Comparison of ENCODE assay signal across 24 mouse cellular contexts in the genomic region with DNA sequence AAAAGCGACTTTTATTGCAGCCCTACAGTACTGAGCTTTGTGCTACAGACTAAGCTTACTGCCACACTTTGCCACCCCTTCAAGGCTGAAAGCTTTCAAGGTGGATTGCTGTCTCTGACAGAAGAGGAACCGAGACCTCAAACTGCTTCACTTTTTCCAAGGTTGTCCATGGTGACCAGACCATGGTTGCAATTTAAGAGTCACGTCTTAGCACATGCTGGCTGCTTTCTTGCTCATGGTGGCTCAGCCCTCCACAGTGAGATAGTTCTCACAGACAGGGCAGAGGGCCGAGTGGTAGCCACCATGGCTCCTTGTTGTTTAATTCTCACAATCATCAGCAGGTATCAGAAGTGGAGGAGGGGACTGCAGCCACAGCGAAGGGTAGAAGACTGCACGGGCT. TPM values are rescaled to one million over a fixed set of nuclear protein-coding genes. Genes with fewer than 3 reads are reported as not detected.
A peak's percentile ranks its signal among the peaks of the same experiment; 100 is the strongest.
DNase-seq lines count a peak whose midpoint lies in the region; ATAC-seq and TF ChIP-seq lines count a peak whose summit lies in the region.
"Had no signal": no experiment of that assay in that cellular context is flagged by ENCODE, and none has a peak within 500 bp of the region (broad histone marks: within the 10 kb centered on the region; RNA-seq: fewer than 3 reads in every experiment).

No protein-coding gene starts in this region.

- TF ChIP-seq CTCF in thymus, adult 2 months (IDR thresholded peaks at IDR 0.05; ENCODE audit: borderline replicate concordance, control insufficient read depth, extremely low read depth, insufficient read depth, low read length, poor library complexity) = no peak

- H3K4me1 ChIP-seq in kidney, embryonic 14.5 days (ENCODE audit: control insufficient read depth, insufficient read depth, low read length) = 0 out of 2 replicates have a peak, but pooled peaks cover 5% of the 10 kb centered on the region
- peaks cover 52% of the 10 kb centered on the region for H3K4me1 ChIP-seq in thymus, adult 2 months (replicated peaks; ENCODE audit: control insufficient read depth, insufficient read depth, low read length)
- H3K4me1 ChIP-seq: forebrain, embryonic 15.5 days; hindbrain, embryonic 15.5 days; intestine, embryonic 15.5 days; limb, embryonic 15.5 days; neural tube, embryonic 15.5 days had no signal

- H3K27ac ChIP-seq in kidney, embryonic 14.5 days (ENCODE audit: low read depth, low read length) = peak overlapping the region; percentile 79
- H3K27ac ChIP-seq in thymus, adult 2 months (ENCODE audit: control insufficient read depth, insufficient read depth, low read length) = peak overlapping the region; percentile 84
- H3K27ac ChIP-seq: forebrain, embryonic 15.5 days; hindbrain, embryonic 15.5 days; intestine, embryonic 15.5 days; left cerebral cortex, adult 2 months; limb, embryonic 15.5 days; liver, embryonic 14.5 days; neural tube, embryonic 15.5 days had no signal

- no peaks in the 10 kb centered on the region for H3K27me3 ChIP-seq in kidney, embryonic 14.5 days (ENCODE audit: control insufficient read depth, insufficient read depth, low read length)
- no peaks in the 10 kb centered on the region for H3K27me3 ChIP-seq in thymus, adult 2 months (ENCODE audit: control insufficient read depth, insufficient read depth, low read length)
- H3K27me3 ChIP-seq in splenic B cell, adult 2 months (ENCODE audit: control insufficient read depth, insufficient read depth, low read length, poor library complexity, severe bottlenecking) = no peaks in the 10 kb centered on the region
- H3K27me3 ChIP-seq: forebrain, embryonic 15.5 days; hindbrain, embryonic 15.5 days; intestine, embryonic 15.5 days; limb, embryonic 15.5 days had no signal

- no peak overlapping the region for H3K4me3 ChIP-seq in kidney, embryonic 14.5 days (ENCODE audit: low read length)
- H3K4me3 ChIP-seq in thymus, adult 2 months (ENCODE audit: control insufficient read depth, insufficient read depth, low read length) = peak overlapping the region; percentile 8; the same call in 1 of the 2 replicates
- H3K4me3 ChIP-seq: forebrain, embryonic 15.5 days; hindbrain, embryonic 15.5 days; intestine, embryonic 15.5 days; left cerebral cortex, adult 2 months; limb, embryonic 15.5 days; neural tube, embryonic 15.5 days had no signal

- no peak overlapping the region for H3K4me2 ChIP-seq in kidney, embryonic 14.5 days (replicated peaks; ENCODE audit: low read depth, low read length)
- H3K4me2 ChIP-seq: forebrain, embryonic 15.5 days; hindbrain, embryonic 15.5 days; intestine, embryonic 15.5 days; limb, embryonic 15.5 days; lung, embryonic 14.5 days; neural tube, embryonic 15.5 days had no signal

- no peak for TF ChIP-seq POLR2A in thymus, adult 2 months (IDR thresholded peaks at IDR 0.05; ENCODE audit: control insufficient read depth, extremely low read depth, insufficient read depth, low read length, poor library complexity)

- no peak overlapping the region for H3K9ac ChIP-seq in kidney, embryonic 14.5 days (ENCODE audit: low read depth, low read length)
- H3K9ac ChIP-seq: forebrain, embryonic 15.5 days; hindbrain, embryonic 15.5 days; intestine, embryonic 15.5 days; limb, embryonic 15.5 days; liver, embryonic 14.5 days; lung, embryonic 14.5 days; neural tube, embryonic 15.5 days had no signal

- no peak for ATAC-seq in kidney, embryonic 14.5 days (ENCODE audit: low FRiP score, low TSS enrichment)
- ATAC-seq in granulocyte monocyte progenitor cell, adult 5-6 weeks (replicated peaks; ENCODE audit: poor library complexity, severe bottlenecking) = peak; percentile 68
- ATAC-seq: forebrain, embryonic 15.5 days; intestine, embryonic 15.5 days had no signal

- H3K36me3 ChIP-seq in kidney, embryonic 14.5 days (ENCODE audit: control insufficient read depth, insufficient read depth, low read length) = no peaks in the 10 kb centered on the region
- H3K36me3 ChIP-seq in thymus, adult 2 months (ENCODE audit: control insufficient read depth, insufficient read depth, low read length) = peaks cover 26% of the 10 kb centered on the region
- H3K36me3 ChIP-seq in splenic B cell, adult 2 months (ENCODE audit: control insufficient read depth, insufficient read depth, low read length, poor library complexity, severe bottlenecking) = peaks cover 28% of the 10 kb centered on the region
- H3K36me3 ChIP-seq: forebrain, embryonic 15.5 days; hindbrain, embryonic 15.5 days; intestine, embryonic 15.5 days; limb, embryonic 15.5 days; neural tube, embryonic 15.5 days had no signal

- WGBS in kidney, embryonic 14.5 days = 66% methylated on average over 6 of the region's 6 CpGs
- WGBS in thymus, adult 2 months = 54% methylated on average over 6 of the region's 6 CpGs

- DNase-seq in kidney, postnatal 4 days = no peak
- no peak for DNase-seq in thymus, adult 2 months
- no peak for DNase-seq in thymus, postnatal 10 days (ENCODE audit: low spot score in 2 of 2)
- DNase-seq in splenic B cell, adult 2 months (ENCODE audit: low read depth, low spot score) = peak; percentile 85
- DNase-seq in thymus, postnatal 25 days = no peak
- DNase-seq in gastrocnemius, adult 18-20 months (ENCODE audit: low spot score) = no peak
- DNase-seq: adrenal gland, postnatal 25 days; cerebellum, adult 11 months; cerebellum, postnatal 10 days; gastrocnemius, postnatal 14 days; heart, postnatal 4 days; kidney, adult 9 months; left cerebral cortex, postnatal 4 days; lung, embryonic 14.5 days; lung, postnatal 36 days had no signal

- no peaks in the 10 kb centered on the region for H3K9me3 ChIP-seq in kidney, embryonic 14.5 days (ENCODE audit: control insufficient read depth, low read length)
- H3K9me3 ChIP-seq: forebrain, embryonic 15.5 days; hindbrain, embryonic 15.5 days; intestine, embryonic 15.5 days; limb, embryonic 15.5 days; neural tube, embryonic 15.5 days had no signal

RNA-seq across cellular contexts. Expression of gene Grb7, which starts 24.6 kb away (rescaled TPM):
- 52.3 and 66.8 TPM in 2 replicates for polyA plus RNA-seq in kidney, embryonic 14.5 days (2014; fragmentation: Nextera tagmentation; extraction: Ambion mirVana)
- 6.7 and 6.8 TPM in 2 replicates for polyA plus RNA-seq in thymus, adult 2 months (2012; rRNA removed)
- total RNA-seq in granulocyte monocyte progenitor cell, adult 5-6 weeks (2014; fragmentation: Nextera tagmentation) = not detected in 2 replicates
- not detected in 2 replicates for total RNA-seq in granulocyte monocyte progenitor cell, adult 5-6 weeks (2017)
- under 1 TPM in 1 of 2 experiments, not detected in 1; 0.12 TPM for total RNA-seq in gastrocnemius, adult 18-20 months (2021)
- total RNA-seq: adrenal gland, postnatal 25 days; gastrocnemius, postnatal 14 days; heart, postnatal 4 days had no signal

RNA-seq across cellular contexts. Expression of gene Mien1, which starts 32.0 kb away (rescaled TPM):
- 83.8 and 101 TPM in 2 replicates for polyA plus RNA-seq in kidney, embryonic 14.5 days (2014; fragmentation: Nextera tagmentation; extraction: Ambion mirVana)
- 70.5 and 96.7 TPM in 2 replicates for polyA plus RNA-seq in thymus, adult 2 months (2012; rRNA removed)
- 66.2 and 84.5 TPM in 2 replicates for total RNA-seq in granulocyte monocyte progenitor cell, adult 5-6 weeks (2014; fragmentation: Nextera tagmentation)
- total RNA-seq in granulocyte monocyte progenitor cell, adult 5-6 weeks (2017) = 23.7 and 24.9 TPM in 2 replicates
- total RNA-seq in gastrocnemius, adult 18-20 months (2021) = 10 to 100 TPM; 36.0 to 37.8 TPM

RNA-seq across cellular contexts. Expression of gene Erbb2, which starts 58.5 kb away (rescaled TPM):
- 35.5 and 54.1 TPM in 2 replicates for polyA plus RNA-seq in kidney, embryonic 14.5 days (2014; fragmentation: Nextera tagmentation; extraction: Ambion mirVana)
- polyA plus RNA-seq in thymus, adult 2 months (2012; rRNA removed) = 6.0 and 6.6 TPM in 2 replicates
- total RNA-seq in granulocyte monocyte progenitor cell, adult 5-6 weeks (2014; fragmentation: Nextera tagmentation) = not detected in 2 replicates
- total RNA-seq in granulocyte monocyte progenitor cell, adult 5-6 weeks (2017) = not detected in 2 replicates
- 1 to 10 TPM; 1.1 to 1.7 TPM for total RNA-seq in gastrocnemius, adult 18-20 months (2021)
